30 mouse cellular contexts compared by ENCODE assay signal in the genomic region with DNA sequence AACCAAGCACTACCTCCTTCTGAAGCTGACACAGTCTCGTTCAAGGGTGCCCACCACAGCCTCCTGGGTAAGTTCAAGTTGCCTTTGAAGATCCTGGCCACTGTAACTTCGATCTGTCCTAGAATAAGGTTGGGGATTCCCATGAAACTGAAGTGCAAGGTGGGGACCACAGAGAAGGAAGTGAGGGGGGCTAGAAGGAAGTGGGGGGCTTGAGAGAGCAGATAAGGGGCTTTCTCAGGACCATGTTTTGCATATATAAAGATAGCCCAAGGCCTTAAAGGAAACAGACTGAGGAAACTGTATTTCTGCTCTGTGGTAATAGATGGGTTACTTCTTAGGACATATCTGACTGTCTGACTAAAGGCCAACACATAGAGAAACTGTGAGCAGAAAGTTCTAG.
DNase-seq lines count a peak whose midpoint lies in the region; ATAC-seq and TF ChIP-seq lines count a peak whose summit lies in the region.
"Had no signal": no experiment of that assay in that cellular context is flagged by ENCODE, and none has a peak within 500 bp of the region (broad histone marks: within the 10 kb centered on the region; RNA-seq: fewer than 3 reads in every experiment).

No protein-coding gene starts in this region.

- ATAC-seq in granulocyte monocyte progenitor cell, adult 5-6 weeks (replicated peaks; ENCODE audit: poor library complexity, severe bottlenecking): peak; percentile 52
- ATAC-seq: forebrain, postnatal 0 days had no signal

- peak; percentile 82 for TF ChIP-seq EP300 in CH12.LX (IDR thresholded peaks at IDR 0.05; ENCODE audit: low read length)

- no peaks in the 10 kb centered on the region for H3K79me2 ChIP-seq in CH12.LX (replicated peaks; ENCODE audit: control insufficient read depth, extremely low read depth, insufficient read depth, poor library complexity, severe bottlenecking)

- TF ChIP-seq POLR2A in CH12.LX (IDR thresholded peaks at IDR 0.05; ENCODE audit: low read depth, low read length): no peak

- peak overlapping the region; percentile 95 for H3K4me2 ChIP-seq in CH12.LX (ENCODE audit: insufficient read depth, low read depth, poor library complexity, severe bottlenecking)
- H3K4me2 ChIP-seq: embryonic facial prominence, embryonic 15.5 days; forebrain, embryonic 12.5 days; hindbrain, embryonic 13.5 days; kidney, embryonic 15.5 days; liver, embryonic 15.5 days; lung, embryonic 15.5 days; midbrain, embryonic 12.5 days; neural tube, embryonic 13.5 days; stomach, embryonic 15.5 days had no signal

- 75% methylated on average over 2 of the region's 2 CpGs for WGBS in embryonic facial prominence, embryonic 10.5 days

- no peaks in the 10 kb centered on the region for H3K9me3 ChIP-seq in CH12.LX (replicated peaks; ENCODE audit: low read length)
- H3K9me3 ChIP-seq in embryonic facial prominence, embryonic 10.5 days: no peaks in the 10 kb centered on the region
- H3K9me3 ChIP-seq: embryonic facial prominence, embryonic 15.5 days; forebrain, embryonic 12.5 days; heart, embryonic 10.5 days; hindbrain, embryonic 13.5 days; kidney, embryonic 15.5 days; liver, embryonic 15.5 days; lung, embryonic 15.5 days; megakaryocyte, embryonic 14.5 days; midbrain, embryonic 12.5 days; neural tube, embryonic 13.5 days; stomach, embryonic 15.5 days had no signal

- peak overlapping the region; percentile 94; the same call in 1 of the 2 replicates for H3K27ac ChIP-seq in CH12.LX (ENCODE audit: insufficient read depth, low read depth)
- no peak overlapping the region for H3K27ac ChIP-seq in embryonic facial prominence, embryonic 10.5 days (replicated peaks)
- H3K27ac ChIP-seq: embryonic facial prominence, embryonic 15.5 days; forebrain, embryonic 12.5 days; heart, embryonic 10.5 days; hindbrain, embryonic 13.5 days; kidney, embryonic 15.5 days; liver, embryonic 15.5 days; lung, embryonic 15.5 days; midbrain, embryonic 12.5 days; neural tube, embryonic 13.5 days; stomach, embryonic 15.5 days had no signal

- peaks cover 15 to 32% of the 10 kb centered on the region in 2 experiments for H3K4me1 ChIP-seq in CH12.LX (ENCODE audit: control insufficient read depth in 1 of 2, insufficient read depth in 2 of 2)
- 0 out of 2 replicates have a peak, but pooled peaks cover 8% of the 10 kb centered on the region for H3K4me1 ChIP-seq in embryonic facial prominence, embryonic 10.5 days
- H3K4me1 ChIP-seq: embryonic facial prominence, embryonic 15.5 days; hindbrain, embryonic 13.5 days; kidney, embryonic 15.5 days; neural tube, embryonic 13.5 days; stomach, embryonic 15.5 days had no signal

- H3K36me3 ChIP-seq in CH12.LX (replicated peaks in 1 of 2; ENCODE audit: control insufficient read depth in 1 of 2, insufficient read depth in 1 of 2, low read length in 1 of 2): no peaks in the 10 kb centered on the region
- H3K36me3 ChIP-seq in embryonic facial prominence, embryonic 10.5 days (replicated peaks): no peaks in the 10 kb centered on the region
- H3K36me3 ChIP-seq: embryonic facial prominence, embryonic 15.5 days; forebrain, embryonic 12.5 days; heart, embryonic 10.5 days; hindbrain, embryonic 13.5 days; kidney, embryonic 15.5 days; liver, embryonic 15.5 days; lung, embryonic 15.5 days; midbrain, embryonic 12.5 days; neural tube, embryonic 13.5 days; stomach, embryonic 15.5 days had no signal

- TF ChIP-seq RAD21 in CH12.LX (IDR thresholded peaks at IDR 0.05; ENCODE audit: low read depth, low read length): no peak; the same call in 1 of the 2 replicates

- peak; percentile 70 to 73 for DNase-seq in spleen, postnatal 36 days (ENCODE audit: low spot score in 2 of 2)
- DNase-seq in spleen, postnatal 10 days (ENCODE audit: low spot score in 2 of 2): no peak
- peak; percentile 77 for DNase-seq in CH12.LX (ENCODE audit: extremely low read depth)
- no peak for DNase-seq in embryonic facial prominence, embryonic 10.5 days (ENCODE audit: low spot score)
- DNase-seq in embryo, embryonic 10 days (ENCODE audit: low spot score): no peak
- no peak for DNase-seq in testis, postnatal 14 days (ENCODE audit: low spot score)
- DNase-seq: adrenal gland, postnatal 10 days; cerebellum, adult 11 months; cerebellum, adult 9-11 months; forebrain, postnatal 0 days; gastrocnemius, postnatal 10 days; heart, postnatal 36 days; kidney, adult 18-20 months; retina, postnatal 1 day; right cerebral cortex, postnatal 14 days; thymus, adult 18-20 months; thymus, postnatal 36 days had no signal

- TF ChIP-seq CTCF in CH12.LX (conservative IDR thresholded peaks at IDR 0.05 in 1 of 2, IDR thresholded peaks at IDR 0.05 in 1 of 2; ENCODE audit: low read depth in 2 of 2, low read length in 2 of 2): no peak

- no peak overlapping the region for H3K9ac ChIP-seq in CH12.LX (ENCODE audit: insufficient read depth, low read depth)
- H3K9ac ChIP-seq: embryonic facial prominence, embryonic 15.5 days; forebrain, embryonic 12.5 days; forebrain, postnatal 0 days; hindbrain, embryonic 13.5 days; kidney, embryonic 15.5 days; liver, embryonic 15.5 days; lung, embryonic 15.5 days; midbrain, embryonic 12.5 days; neural tube, embryonic 13.5 days; stomach, embryonic 15.5 days had no signal

- no peak overlapping the region for H3K4me3 ChIP-seq in CH12.LX (replicated peaks in 1 of 3; ENCODE audit: low read depth in 2 of 3, low read length in 2 of 3, poor library complexity in 1 of 3)
- no peak overlapping the region for H3K4me3 ChIP-seq in embryonic facial prominence, embryonic 10.5 days
- H3K4me3 ChIP-seq: embryonic facial prominence, embryonic 15.5 days; forebrain, embryonic 12.5 days; heart, embryonic 10.5 days; hindbrain, embryonic 13.5 days; kidney, embryonic 15.5 days; liver, embryonic 15.5 days; lung, embryonic 15.5 days; megakaryocyte, embryonic 14.5 days; midbrain, embryonic 12.5 days; myocyte; neural tube, embryonic 13.5 days; stomach, embryonic 15.5 days had no signal

- no peaks in the 10 kb centered on the region for H3K27me3 ChIP-seq in CH12.LX (replicated peaks)
- H3K27me3 ChIP-seq in embryonic facial prominence, embryonic 10.5 days (replicated peaks; ENCODE audit: low read depth, poor library complexity, severe bottlenecking): no peaks in the 10 kb centered on the region
- H3K27me3 ChIP-seq: embryonic facial prominence, embryonic 15.5 days; forebrain, embryonic 12.5 days; hindbrain, embryonic 13.5 days; kidney, embryonic 15.5 days; liver, embryonic 15.5 days; lung, embryonic 15.5 days; midbrain, embryonic 12.5 days; neural tube, embryonic 13.5 days; stomach, embryonic 15.5 days had no signal

- in situ Hi-C loops in CH12.LX (cut with MboI; ENCODE audit: low pct_ligation_motif_present, low pct_unique_long_range_greater_than_20kb, low sequenced_read_pairs): loop anchor here (5.0 kb wide), 1 partner anchor 45 kb away; no protein-coding TSS in a partner anchor

- dilution Hi-C loops in CH12.LX (cut with MboI; ENCODE audit: extremely low pct_ligation_motif_present, extremely low pct_unique_long_range_greater_than_20kb, low sequenced_read_pairs): no loop called here

TF ChIP-seq in CH12.LX, 34 proteins besides CTCF, POLR2A, EP300 and RAD21 (continues in another document):
- TF ChIP-seq SMC3 (IDR thresholded peaks at IDR 0.05; ENCODE audit: low read depth, low read length): 0 out of 2 replicates have a peak, but pooled peaks have one; percentile 13
- TF ChIP-seq NRF1 (IDR thresholded peaks at IDR 0.05; ENCODE audit: low read depth, low read length): no peak
- TF ChIP-seq PAX5 (IDR thresholded peaks at IDR 0.05; ENCODE audit: low read length): no peak
- no peak for TF ChIP-seq MXI1 (IDR thresholded peaks at IDR 0.05; ENCODE audit: low read depth, low read length)
- no peak for TF ChIP-seq MAX (IDR thresholded peaks at IDR 0.05; ENCODE audit: low read length)
- TF ChIP-seq ZMIZ1 (IDR thresholded peaks at IDR 0.05; ENCODE audit: low read depth, low read length): no peak
- TF ChIP-seq ZNF384 (IDR thresholded peaks at IDR 0.05; ENCODE audit: low read depth, low read length): no peak
- TF ChIP-seq USF2 (conservative IDR thresholded peaks at IDR 0.05; ENCODE audit: low read depth, low read length): no peak
- TF ChIP-seq TBP (conservative IDR thresholded peaks at IDR 0.05; ENCODE audit: low read depth, low read length): no peak
- TF ChIP-seq IRF4 (IDR thresholded peaks at IDR 0.05; ENCODE audit: low read depth, low read length): peak; percentile 74
- peak; percentile 29; the same call in 1 of the 2 replicates for TF ChIP-seq BHLHE40 (IDR thresholded peaks at IDR 0.05; ENCODE audit: low read depth, low read length)
- no peak for TF ChIP-seq RCOR1 (conservative IDR thresholded peaks at IDR 0.05; ENCODE audit: low read depth, low read length)
- TF ChIP-seq TCF12 (IDR thresholded peaks at IDR 0.05; ENCODE audit: low read depth, low read length): peak; percentile 77
- TF ChIP-seq MYC (IDR thresholded peaks at IDR 0.05; ENCODE audit: low read depth, low read length): no peak
- no peak for TF ChIP-seq POLR2AphosphoS2 (IDR thresholded peaks at IDR 0.05; ENCODE audit: low read depth, low read length)
- TF ChIP-seq ZC3H11A (IDR thresholded peaks at IDR 0.05; ENCODE audit: low read depth, low read length): no peak
- TF ChIP-seq JUN (IDR thresholded peaks at IDR 0.05; ENCODE audit: insufficient read depth, low read depth, low read length): 0 out of 2 replicates have a peak, but pooled peaks have one; percentile 6
- TF ChIP-seq USF1 (IDR thresholded peaks at IDR 0.05; ENCODE audit: low read depth, low read length): no peak
- no peak for TF ChIP-seq KAT2A (IDR thresholded peaks at IDR 0.05; ENCODE audit: insufficient replicate concordance, low read length)
- TF ChIP-seq GABPA (IDR thresholded peaks at IDR 0.05; ENCODE audit: insufficient replicate concordance, low read depth, low read length): no peak
- no peak for TF ChIP-seq NELFE (IDR thresholded peaks at IDR 0.05; ENCODE audit: low read depth, low read length)
- TF ChIP-seq MEF2A (IDR thresholded peaks at IDR 0.05; ENCODE audit: borderline replicate concordance, low read depth, low read length): peak; percentile 95
- no peak for TF ChIP-seq CHD1 (IDR thresholded peaks at IDR 0.05; ENCODE audit: low read depth, low read length)
- peak; percentile 72 for TF ChIP-seq CHD2 (IDR thresholded peaks at IDR 0.05; ENCODE audit: low read length)
- TF ChIP-seq MAZ (IDR thresholded peaks at IDR 0.05; ENCODE audit: low read depth, low read length): 0 out of 2 replicates have a peak, but pooled peaks have one; percentile 42
- no peak for TF ChIP-seq UBTF (IDR thresholded peaks at IDR 0.05; ENCODE audit: low read depth, low read length)
- TF ChIP-seq ZKSCAN1 (IDR thresholded peaks at IDR 0.05; ENCODE audit: borderline replicate concordance, low read depth, low read length): no peak
- peak; percentile 86 for TF ChIP-seq ETS1 (conservative IDR thresholded peaks at IDR 0.05; ENCODE audit: low read depth, low read length)
- no peak for TF ChIP-seq E2F4 (IDR thresholded peaks at IDR 0.05; ENCODE audit: insufficient replicate concordance, low read depth, low read length)
- TF ChIP-seq JUND (conservative IDR thresholded peaks at IDR 0.05; ENCODE audit: low read depth, low read length): no peak; the same call in 1 of the 2 replicates

Comparison
In these comparisons a context has a peak if more than half of its experiments do, and no peak if none do; other contexts are left out.
1. DNase-seq: peak in spleen, postnatal 36 days (2 of 2) and CH12.LX (single experiment); none in spleen, postnatal 10 days (0 of 2), embryonic facial prominence, embryonic 10.5 days (single experiment), embryo, embryonic 10 days (single experiment) and testis, postnatal 14 days (single experiment).